Mouse (Mus musculus) central nervous system, embryonic 14 days (tissue): ENCODE results near the gene Twist2. TPM values are rescaled to one million over a fixed set of nuclear protein-coding genes. Genes with fewer than 3 reads are reported as not detected.

Experiments used
- polyA plus RNA-seq: library from polyadenylated mRNA; depleted of rRNA; stranded (reverse); fragments of >200 nt; gene quantifications from 2 replicates; pipeline ENCODE4 v1.2.3, GENCODE M21; 2012; rRNA removed

Gene Twist2
- polyA plus RNA-seq, result 8.1 and 35.7 TPM in 2 replicates

DNA sequence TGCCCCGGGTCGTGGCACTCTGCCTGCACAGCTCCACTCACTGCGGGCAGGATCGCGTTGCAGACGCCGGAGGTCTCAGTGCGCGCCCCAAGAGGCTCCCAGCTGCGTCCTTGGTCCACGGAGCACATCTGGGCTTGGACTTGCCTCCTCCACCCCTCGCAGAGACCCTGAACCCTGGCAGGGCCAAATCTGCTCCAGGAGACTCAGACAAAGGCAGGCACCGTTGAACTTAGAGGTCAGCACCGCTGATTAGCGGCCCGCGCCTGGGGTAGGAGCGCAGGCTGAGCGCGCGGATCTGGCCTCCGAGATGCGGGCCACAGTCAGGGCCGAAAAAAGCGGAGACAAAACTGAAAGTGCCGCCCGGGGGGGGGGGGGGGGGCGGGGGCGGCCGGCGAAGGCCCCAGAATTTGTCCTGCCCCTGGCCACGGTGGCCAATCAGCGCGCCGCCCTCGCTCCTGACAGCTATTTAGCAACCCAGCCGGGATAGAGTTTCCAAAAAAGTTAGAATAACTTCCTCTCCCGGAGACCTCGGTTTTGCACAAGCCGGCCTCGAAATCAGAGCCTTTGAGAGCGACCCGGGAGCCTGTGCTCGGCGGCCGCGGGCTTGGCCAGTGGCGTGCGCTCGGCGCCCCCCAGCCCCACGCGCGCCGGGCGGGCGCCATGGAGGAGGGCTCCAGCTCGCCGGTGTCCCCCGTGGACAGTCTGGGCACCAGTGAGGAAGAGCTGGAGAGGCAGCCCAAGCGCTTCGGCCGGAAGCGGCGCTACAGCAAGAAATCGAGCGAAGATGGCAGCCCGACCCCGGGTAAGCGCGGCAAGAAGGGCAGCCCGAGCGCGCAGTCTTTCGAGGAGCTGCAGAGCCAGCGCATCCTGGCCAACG lies at the start of gene Twist2:
Gene Twist2, plus strand, starts transcription at position 495 of the 877 bp plus-strand sequence.

